Mouse (Mus musculus): ENCODE data around the gene Itln1. TPM values are rescaled to one million over a fixed set of nuclear protein-coding genes. Genes with fewer than 3 reads are reported as not detected.

The Itln1 gene
- polyA plus RNA-seq (2012; rRNA removed), result 566 and 2,950 TPM in 2 replicates

GRCm38 (mm10) chr1:171535194-171535593, at the start of gene Itln1:
Itln1 (minus strand) TSS chr1:171535294.
- 78% methylated on average over 1 of the region's 1 CpGs for WGBS
- Histone ChIP-seq H3K27me3 (ENCODE audit: control insufficient read depth, insufficient read depth, low read length) (no peaks in the 10 kb centered on the region), H3K36me3 (ENCODE audit: control insufficient read depth, insufficient read depth, low read length) (no peaks in the 10 kb centered on the region), H3K4me3 (ENCODE audit: low read depth, low read length) (no peak within 1 kb of the TSS), H3K27ac (ENCODE audit: insufficient read depth, low read depth, low read length) (no peak within 1 kb of the TSS), H3K4me1 (ENCODE audit: control insufficient read depth, insufficient read depth, insufficient read length, low read length) (no peaks in the 10 kb centered on the region; the same call in 1 of the 2 replicates)
- no peak for TF ChIP-seq POLR2A (IDR thresholded peaks at IDR 0.05; ENCODE audit: low read depth, low read length)
- TF ChIP-seq CTCF (IDR thresholded peaks at IDR 0.05; ENCODE audit: extremely low read depth, insufficient read length, insufficient replicate concordance, low read depth, low read length), result no peak

DNA sequence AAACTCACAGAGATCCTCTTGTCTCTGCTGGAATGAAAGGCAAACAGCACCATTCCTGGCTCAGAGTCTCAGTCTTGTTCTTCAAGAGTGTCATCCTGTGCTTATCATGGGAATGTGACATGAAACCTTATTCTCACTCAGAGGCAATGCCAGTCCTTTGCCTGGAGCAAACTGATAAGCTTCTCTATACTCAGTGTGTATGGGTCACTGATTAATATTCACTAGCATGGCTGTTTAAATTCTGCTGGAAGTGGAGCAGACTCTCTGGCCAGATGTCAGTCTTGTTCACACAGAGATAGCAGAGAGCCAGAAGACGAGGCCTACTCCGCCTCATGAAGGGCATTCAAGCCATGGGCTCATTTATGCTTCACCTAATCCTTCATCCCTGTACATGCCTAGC, 49.5 kb upstream of the Itln1 start:
- H3K4me3 ChIP-seq (ENCODE audit: low read depth, low read length), result no peak overlapping the region

DNA sequence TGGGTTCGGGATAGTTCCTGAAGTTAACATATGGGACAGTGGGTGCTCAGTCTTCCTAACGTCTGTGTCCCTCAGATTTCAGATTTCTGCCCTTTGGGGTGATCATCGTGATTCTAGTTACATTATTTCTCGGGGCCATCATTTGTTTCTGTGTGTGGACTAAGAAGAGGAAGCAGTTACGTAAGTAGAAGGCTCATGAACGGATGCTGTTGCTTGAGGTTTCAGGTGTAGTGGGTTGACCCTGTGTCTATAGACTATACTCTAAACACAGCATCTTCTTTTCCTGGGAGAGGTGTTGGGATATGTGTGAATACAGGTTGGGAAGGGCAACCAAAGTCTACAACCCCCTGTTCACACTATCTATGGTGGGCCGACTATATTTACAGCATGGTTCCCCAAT, 42.1 kb upstream of the Itln1 start:
- Histone ChIP-seq H3K4me1 (ENCODE audit: control insufficient read depth, insufficient read depth, insufficient read length, low read length) (no peaks in the 10 kb centered on the region), H3K36me3 (ENCODE audit: control insufficient read depth, insufficient read depth, low read length) (no peaks in the 10 kb centered on the region), H3K27ac (ENCODE audit: insufficient read depth, low read depth, low read length) (no peak overlapping the region), H3K27me3 (ENCODE audit: control insufficient read depth, insufficient read depth, low read length) (no peaks in the 10 kb centered on the region), H3K4me3 (ENCODE audit: low read depth, low read length) (no peak overlapping the region)
- no peak for TF ChIP-seq CTCF (IDR thresholded peaks at IDR 0.05; ENCODE audit: extremely low read depth, insufficient read length, insufficient replicate concordance, low read depth, low read length)
- TF ChIP-seq POLR2A (IDR thresholded peaks at IDR 0.05; ENCODE audit: low read depth, low read length), result no peak
- WGBS, result 73% methylated on average over 7 of the region's 7 CpGs

More for the DNA sequence above, 49.5 kb upstream of the Itln1 start:
- TF ChIP-seq CTCF (IDR thresholded peaks at IDR 0.05; ENCODE audit: extremely low read depth, insufficient read length, insufficient replicate concordance, low read depth, low read length), result no peak
- no peak for TF ChIP-seq POLR2A (IDR thresholded peaks at IDR 0.05; ENCODE audit: low read depth, low read length)
- WGBS, result 60% methylated on average over 2 of the region's 2 CpGs
- H3K36me3 ChIP-seq (ENCODE audit: control insufficient read depth, insufficient read depth, low read length), result no peaks in the 10 kb centered on the region
- H3K27ac ChIP-seq (ENCODE audit: insufficient read depth, low read depth, low read length), result no peak overlapping the region
- H3K4me1 ChIP-seq (ENCODE audit: control insufficient read depth, insufficient read depth, insufficient read length, low read length), result no peaks in the 10 kb centered on the region
- no peaks in the 10 kb centered on the region for H3K27me3 ChIP-seq (ENCODE audit: control insufficient read depth, insufficient read depth, low read length)

DNA sequence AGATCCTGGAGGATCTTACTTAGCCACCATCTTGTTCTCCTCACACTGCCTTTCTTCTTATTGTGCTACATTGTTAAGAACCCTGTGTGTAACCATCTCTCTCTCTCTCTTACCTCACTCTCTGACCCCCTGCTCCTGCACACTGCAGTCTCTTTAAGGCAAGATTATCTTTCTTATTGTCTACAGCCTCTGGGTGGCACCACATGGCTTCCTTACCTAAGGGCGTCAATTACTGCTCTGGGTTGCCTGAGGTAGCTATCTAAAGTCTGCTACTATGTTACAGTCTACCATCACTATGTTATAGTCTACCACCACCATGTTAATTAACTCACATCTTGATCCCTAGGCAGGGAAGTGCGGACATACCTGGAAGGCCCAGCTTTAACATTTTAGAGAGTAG, 33.3 kb upstream of the Itln1 start:
- no peak for TF ChIP-seq CTCF (IDR thresholded peaks at IDR 0.05; ENCODE audit: extremely low read depth, insufficient read length, insufficient replicate concordance, low read depth, low read length)
- no peak for TF ChIP-seq POLR2A (IDR thresholded peaks at IDR 0.05; ENCODE audit: low read depth, low read length)
- Histone ChIP-seq H3K27me3 (ENCODE audit: control insufficient read depth, insufficient read depth, low read length) (no peaks in the 10 kb centered on the region), H3K27ac (ENCODE audit: insufficient read depth, low read depth, low read length) (no peak overlapping the region), H3K4me1 (ENCODE audit: control insufficient read depth, insufficient read depth, insufficient read length, low read length) (no peaks in the 10 kb centered on the region), H3K4me3 (ENCODE audit: low read depth, low read length) (no peak overlapping the region), H3K36me3 (ENCODE audit: control insufficient read depth, insufficient read depth, low read length) (no peaks in the 10 kb centered on the region)
- WGBS, result 61% methylated on average over 2 of the region's 2 CpGs

DNA sequence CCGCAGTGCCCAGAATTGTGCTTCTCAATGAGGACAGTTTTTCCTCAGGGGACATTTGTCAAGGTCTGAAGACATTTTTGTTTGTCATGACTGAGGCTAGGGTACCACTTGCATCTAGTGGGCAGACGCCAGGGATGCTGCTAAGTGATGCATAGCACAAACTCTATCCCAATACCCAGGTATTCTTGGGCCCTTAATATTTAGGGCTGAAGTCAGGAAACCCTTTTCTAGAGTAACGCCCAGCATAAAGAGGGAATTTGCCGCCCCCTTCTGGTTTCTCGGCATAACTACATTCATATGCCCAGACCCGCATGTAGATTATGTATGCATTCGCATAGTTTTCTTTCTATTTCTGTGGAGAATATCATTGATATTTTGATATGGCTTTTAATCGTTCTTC, 31.7 kb upstream of the Itln1 start:
- Histone ChIP-seq H3K36me3 (ENCODE audit: control insufficient read depth, insufficient read depth, low read length) (no peaks in the 10 kb centered on the region), H3K27ac (ENCODE audit: insufficient read depth, low read depth, low read length) (no peak overlapping the region), H3K27me3 (ENCODE audit: control insufficient read depth, insufficient read depth, low read length) (no peaks in the 10 kb centered on the region), H3K4me1 (ENCODE audit: control insufficient read depth, insufficient read depth, insufficient read length, low read length) (no peaks in the 10 kb centered on the region), H3K4me3 (ENCODE audit: low read depth, low read length) (no peak overlapping the region)
- 0 out of 2 replicates have a peak, but pooled peaks have one; percentile 19 for TF ChIP-seq CTCF (IDR thresholded peaks at IDR 0.05; ENCODE audit: extremely low read depth, insufficient read length, insufficient replicate concordance, low read depth, low read length)
- no peak for TF ChIP-seq POLR2A (IDR thresholded peaks at IDR 0.05; ENCODE audit: low read depth, low read length)
- WGBS, result 17% methylated on average over 8 of the region's 8 CpGs

DNA sequence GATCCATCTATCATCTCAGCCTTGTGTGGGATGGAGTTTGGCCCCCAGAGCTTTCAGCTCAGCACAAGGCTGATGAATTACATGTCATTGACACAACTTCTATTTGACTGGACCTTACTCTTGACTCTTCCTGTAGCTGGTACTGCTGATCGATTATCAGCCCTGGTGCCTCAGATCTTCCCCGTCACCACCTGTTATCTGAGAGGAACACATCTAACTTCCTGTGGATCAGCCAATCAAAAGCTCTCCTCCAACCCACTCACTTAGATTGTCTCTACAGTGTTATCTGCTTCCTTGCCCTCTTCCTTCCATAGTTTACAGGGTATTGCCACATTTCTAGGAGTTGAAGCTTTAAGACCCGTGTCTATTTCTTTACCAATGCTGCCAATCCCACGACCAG, 30.8 kb upstream of the Itln1 start:
- 29% methylated on average over 4 of the region's 4 CpGs for WGBS
- Histone ChIP-seq H3K4me1 (ENCODE audit: control insufficient read depth, insufficient read depth, insufficient read length, low read length) (no peaks in the 10 kb centered on the region), H3K36me3 (ENCODE audit: control insufficient read depth, insufficient read depth, low read length) (no peaks in the 10 kb centered on the region), H3K27me3 (ENCODE audit: control insufficient read depth, insufficient read depth, low read length) (no peaks in the 10 kb centered on the region), H3K4me3 (ENCODE audit: low read depth, low read length) (no peak overlapping the region), H3K27ac (ENCODE audit: insufficient read depth, low read depth, low read length) (no peak overlapping the region)
- TF ChIP-seq CTCF (IDR thresholded peaks at IDR 0.05; ENCODE audit: extremely low read depth, insufficient read length, insufficient replicate concordance, low read depth, low read length) (no peak), POLR2A (IDR thresholded peaks at IDR 0.05; ENCODE audit: low read depth, low read length) (no peak)

- no peaks in the 10 kb centered on the region for H3K36me3 ChIP-seq (ENCODE audit: control insufficient read depth, insufficient read depth, low read length)
- H3K27me3 ChIP-seq (ENCODE audit: control insufficient read depth, insufficient read depth, low read length), result no peaks in the 10 kb centered on the region
- WGBS, result 57% methylated on average over 3 of the region's 3 CpGs
- H3K27ac ChIP-seq (ENCODE audit: insufficient read depth, low read depth, low read length), result no peak overlapping the region
- no peaks in the 10 kb centered on the region for H3K4me1 ChIP-seq (ENCODE audit: control insufficient read depth, insufficient read depth, insufficient read length, low read length)
- no peak for TF ChIP-seq POLR2A (IDR thresholded peaks at IDR 0.05; ENCODE audit: low read depth, low read length)
- TF ChIP-seq CTCF (IDR thresholded peaks at IDR 0.05; ENCODE audit: extremely low read depth, insufficient read length, insufficient replicate concordance, low read depth, low read length), result peak; percentile 92; the same call in 1 of the 2 replicates
- H3K4me3 ChIP-seq (ENCODE audit: low read depth, low read length), result no peak overlapping the region
Measured at GRCm38 (mm10) chr1:171564247-171564646, 29.2 kb upstream of the Itln1 start.
